ENCODE assay signal across 8 mouse cellular contexts in the genomic region with DNA sequence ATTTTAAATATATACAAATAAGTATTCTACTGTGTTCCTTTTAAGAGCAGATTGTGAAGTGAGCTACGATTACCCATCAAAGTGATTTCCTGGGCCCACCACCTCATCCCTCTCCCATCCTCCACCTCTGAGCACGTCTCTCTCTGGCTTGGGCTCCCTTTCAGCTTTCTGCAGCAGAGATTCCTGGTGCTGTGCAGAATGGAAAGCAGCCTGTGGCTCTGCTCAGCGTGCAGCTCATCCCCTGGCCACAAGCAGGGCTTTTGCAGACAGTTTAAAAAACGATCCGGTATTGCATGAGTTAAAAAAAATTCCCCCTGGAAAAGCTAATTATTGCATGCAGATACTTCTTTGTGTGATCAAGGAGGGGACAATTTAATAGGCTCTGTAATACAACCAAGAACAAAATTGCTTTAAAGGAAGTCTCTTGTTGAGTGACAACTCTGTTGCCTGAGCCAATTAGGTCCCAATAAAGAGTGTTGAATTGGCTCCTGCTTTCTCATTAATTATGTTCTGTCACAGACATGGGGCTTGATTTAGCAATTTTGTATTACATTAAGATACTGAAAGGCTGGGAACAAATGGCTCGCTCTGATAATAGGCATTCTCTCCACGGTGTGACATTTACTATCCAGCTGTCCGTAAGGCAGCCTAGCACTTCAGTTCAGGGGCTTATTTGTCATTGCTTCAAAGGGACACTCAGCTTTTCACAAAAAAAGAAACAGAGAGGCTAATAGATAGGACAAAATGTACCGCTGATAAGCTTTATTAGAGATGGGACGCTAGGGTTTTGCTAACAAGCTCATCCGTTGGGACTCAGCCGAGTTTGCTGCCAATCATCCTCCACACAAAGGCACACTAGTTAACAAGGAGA.
DNase-seq lines count a peak whose midpoint lies in the region; ATAC-seq and TF ChIP-seq lines count a peak whose summit lies in the region.

No protein-coding gene starts in this region.

- WGBS in hindbrain, embryonic 11.5 days: 17% methylated on average over 12 of the region's 12 CpGs
- 2% methylated on average over 12 of the region's 12 CpGs for WGBS in midbrain, embryonic 16.5 days

- H3K4me2 ChIP-seq in hindbrain, embryonic 11.5 days (replicated peaks; ENCODE audit: low read depth, low read length): 0 out of 2 replicates have a peak overlapping the region, but pooled peaks have one; percentile 9
- H3K4me2 ChIP-seq in midbrain, embryonic 16.5 days (ENCODE audit: low read length): peak overlapping the region; percentile 33

- DNase-seq in left cerebral cortex, adult 2 months (ENCODE audit: extremely low spot score in 1 of 2, low spot score in 2 of 2): no peak
- DNase-seq in left cerebral cortex, adult 18-20 months (ENCODE audit: low spot score in 2 of 2): no peak
- peak; percentile 32 for DNase-seq in embryo, embryonic 9.5 days (ENCODE audit: extremely low spot score)
- peak; percentile 56 for DNase-seq in hindbrain, embryonic 11.5 days (ENCODE audit: low spot score)
- no peak for DNase-seq in MN1 (ENCODE audit: low spot score)
- no peak for DNase-seq in cerebellum, adult 9-10 months
- DNase-seq in kidney, adult 8-10 months: no peak

- H3K4me3 ChIP-seq in left cerebral cortex, adult 2 months: no peak overlapping the region
- H3K4me3 ChIP-seq in hindbrain, embryonic 11.5 days (ENCODE audit: low read depth, low read length): no peak overlapping the region
- H3K4me3 ChIP-seq in midbrain, embryonic 16.5 days (ENCODE audit: low read depth, low read length): peak overlapping the region; percentile 5

- peak overlapping the region; percentile 47 for H3K27ac ChIP-seq in left cerebral cortex, adult 2 months
- peak overlapping the region; percentile 48 for H3K27ac ChIP-seq in hindbrain, embryonic 11.5 days (ENCODE audit: low read depth, low read length)
- H3K27ac ChIP-seq in midbrain, embryonic 16.5 days (ENCODE audit: low read length): peak overlapping the region; percentile 72

- no peaks in the 10 kb centered on the region for H3K36me3 ChIP-seq in hindbrain, embryonic 11.5 days (ENCODE audit: control insufficient read depth, insufficient read depth, low read length)
- H3K36me3 ChIP-seq in midbrain, embryonic 16.5 days (ENCODE audit: control insufficient read depth, insufficient read depth, low read length): no peaks in the 10 kb centered on the region

- H3K9me3 ChIP-seq in hindbrain, embryonic 11.5 days (ENCODE audit: control insufficient read depth, low read length): no peaks in the 10 kb centered on the region
- H3K9me3 ChIP-seq in midbrain, embryonic 16.5 days (replicated peaks; ENCODE audit: control insufficient read depth, low read length, poor library complexity, severe bottlenecking): no peaks in the 10 kb centered on the region; the same call in 1 of the 2 replicates

- intact Hi-C loops in left cerebral cortex, adult 2 months (cut with DNase I): loop anchor here (5.0 kb wide), 2 partner anchors 115 to 185 kb away; no protein-coding TSS in a partner anchor

- ATAC-seq in hindbrain, embryonic 11.5 days (ENCODE audit: low FRiP score): peak; percentile 86
- peak; percentile 85 for ATAC-seq in midbrain, embryonic 16.5 days

- no peak for TF ChIP-seq CTCF in left cerebral cortex, adult 2 months (IDR thresholded peaks at IDR 0.05)

- H3K9ac ChIP-seq in hindbrain, embryonic 11.5 days (ENCODE audit: low read depth, low read length): no peak overlapping the region
- H3K9ac ChIP-seq in midbrain, embryonic 16.5 days (ENCODE audit: low read depth, low read length): peak overlapping the region; percentile 38; the same call in 1 of the 2 replicates

- H3K4me1 ChIP-seq in hindbrain, embryonic 11.5 days (replicated peaks; ENCODE audit: control insufficient read depth, insufficient read depth, low read length): no peaks in the 10 kb centered on the region
- peaks cover 30% of the 10 kb centered on the region for H3K4me1 ChIP-seq in midbrain, embryonic 16.5 days (ENCODE audit: control insufficient read depth, insufficient read depth, low read length)

- H3K27me3 ChIP-seq in hindbrain, embryonic 11.5 days (ENCODE audit: control insufficient read depth, insufficient read depth, low read length): peaks cover 35% of the 10 kb centered on the region
- peaks cover 7% of the 10 kb centered on the region for H3K27me3 ChIP-seq in midbrain, embryonic 16.5 days (ENCODE audit: control insufficient read depth, insufficient read depth, low read depth, low read length)

Comparison
In these comparisons a context has a peak if more than half of its experiments do, and no peak if none do; other contexts are left out.
1. DNase-seq: peak in embryo, embryonic 9.5 days (single experiment) and hindbrain, embryonic 11.5 days (single experiment); none in left cerebral cortex, adult 2 months (0 of 2), left cerebral cortex, adult 18-20 months (0 of 2), MN1 (single experiment), cerebellum, adult 9-10 months (single experiment) and kidney, adult 8-10 months (0 of 2).
2. Peak in every context shown above with its lines, with median percentiles within 50 percentile points of each other: H3K27ac ChIP-seq.